Comparison of ENCODE assay signal across 8 mouse cellular contexts in genomic region chr2:91476251-91476661, GRCm38 (mm10). TPM values are rescaled to one million over a fixed set of nuclear protein-coding genes. Genes with fewer than 3 reads are reported as not detected.
DNase-seq lines count a peak whose midpoint lies in the region; ATAC-seq and TF ChIP-seq lines count a peak whose summit lies in the region.

No protein-coding gene starts in this region.

- DNase-seq in forebrain, embryonic 10.5 days (ENCODE audit: extremely low spot score, low spot score) = no peak
- DNase-seq in ovary, postnatal 14 days (ENCODE audit: low spot score) = peak; percentile 30
- no peak for DNase-seq in ovary, adult 18-20 months (ENCODE audit: low spot score)
- no peak for DNase-seq in stomach, postnatal 0 days (ENCODE audit: low spot score)
- no peak for DNase-seq in thymus, adult 18-20 months
- DNase-seq in frontal cortex, postnatal 25 days (ENCODE audit: low spot score in 2 of 2) = no peak

- 91% methylated on average over 17 of the region's 17 CpGs for WGBS in forebrain, embryonic 10.5 days
- WGBS in forebrain, embryonic 16.5 days = 75% methylated on average over 17 of the region's 17 CpGs
- 43% methylated on average over 17 of the region's 17 CpGs for WGBS in heart, embryonic 16.5 days
- 53% methylated on average over 17 of the region's 17 CpGs for WGBS in stomach, postnatal 0 days

- peak overlapping the region; percentile 35; the same call in 1 of the 2 replicates for H3K27ac ChIP-seq in forebrain, embryonic 10.5 days
- no peak overlapping the region for H3K27ac ChIP-seq in forebrain, embryonic 16.5 days (ENCODE audit: low read length)
- H3K27ac ChIP-seq in heart, embryonic 16.5 days (ENCODE audit: low read length) = peak overlapping the region; percentile 24
- H3K27ac ChIP-seq in stomach, postnatal 0 days (replicated peaks) = no peak overlapping the region

- no peaks in the 10 kb centered on the region for H3K4me1 ChIP-seq in forebrain, embryonic 10.5 days
- 0 out of 2 replicates have a peak, but pooled peaks cover 3% of the 10 kb centered on the region for H3K4me1 ChIP-seq in forebrain, embryonic 16.5 days (replicated peaks; ENCODE audit: control insufficient read depth, insufficient read depth, low read length)
- peaks cover 12% of the 10 kb centered on the region for H3K4me1 ChIP-seq in heart, embryonic 16.5 days (ENCODE audit: control insufficient read depth, insufficient read depth, low read length)
- H3K4me1 ChIP-seq in stomach, postnatal 0 days (replicated peaks; ENCODE audit: control insufficient read depth, insufficient read depth) = no peaks in the 10 kb centered on the region

- TF ChIP-seq CTCF in stomach, postnatal 0 days (IDR thresholded peaks at IDR 0.05; ENCODE audit: low read depth) = no peak

- no peak overlapping the region for H3K9ac ChIP-seq in forebrain, embryonic 16.5 days (replicated peaks; ENCODE audit: low read depth, low read length)
- H3K9ac ChIP-seq in heart, embryonic 16.5 days (ENCODE audit: low read length) = peak overlapping the region; percentile 21; the same call in 1 of the 2 replicates
- peak overlapping the region; percentile 13; the same call in 1 of the 2 replicates for H3K9ac ChIP-seq in stomach, postnatal 0 days (ENCODE audit: low read length)

- no peak for TF ChIP-seq EP300 in stomach, postnatal 0 days (optimal IDR thresholded peaks at IDR 0.05)

- no peak overlapping the region for H3K4me3 ChIP-seq in forebrain, embryonic 10.5 days
- H3K4me3 ChIP-seq in forebrain, embryonic 16.5 days (replicated peaks; ENCODE audit: low read length) = no peak overlapping the region
- no peak overlapping the region for H3K4me3 ChIP-seq in heart, embryonic 16.5 days (ENCODE audit: low read length)
- H3K4me3 ChIP-seq in stomach, postnatal 0 days (ENCODE audit: low read depth, low read length) = no peak overlapping the region

- peaks cover 99% of the 10 kb centered on the region for H3K36me3 ChIP-seq in forebrain, embryonic 10.5 days (replicated peaks)
- no peaks in the 10 kb centered on the region for H3K36me3 ChIP-seq in forebrain, embryonic 16.5 days (ENCODE audit: control insufficient read depth, insufficient read depth)
- peaks cover 19% of the 10 kb centered on the region for H3K36me3 ChIP-seq in heart, embryonic 16.5 days (ENCODE audit: control insufficient read depth, insufficient read depth)
- peaks cover 15% of the 10 kb centered on the region for H3K36me3 ChIP-seq in stomach, postnatal 0 days (ENCODE audit: control insufficient read depth, insufficient read depth, low read length)

- no peak overlapping the region for H3K4me2 ChIP-seq in forebrain, embryonic 16.5 days (ENCODE audit: low read length)
- H3K4me2 ChIP-seq in heart, embryonic 16.5 days (ENCODE audit: low read depth, low read length) = peak overlapping the region; percentile 23; the same call in 1 of the 2 replicates
- H3K4me2 ChIP-seq in stomach, postnatal 0 days (replicated peaks; ENCODE audit: low read depth) = no peak overlapping the region

- H3K27me3 ChIP-seq in forebrain, embryonic 10.5 days (ENCODE audit: poor library complexity, severe bottlenecking) = no peaks in the 10 kb centered on the region
- no peaks in the 10 kb centered on the region for H3K27me3 ChIP-seq in forebrain, embryonic 16.5 days (replicated peaks; ENCODE audit: control insufficient read depth, insufficient read depth, low read length)
- no peaks in the 10 kb centered on the region for H3K27me3 ChIP-seq in heart, embryonic 16.5 days (ENCODE audit: control insufficient read depth, insufficient read depth, low read length)
- no peaks in the 10 kb centered on the region for H3K27me3 ChIP-seq in stomach, postnatal 0 days (ENCODE audit: control insufficient read depth, insufficient read depth, low read length)

- ATAC-seq in forebrain, embryonic 16.5 days = no peak
- 0 out of 2 replicates have a peak, but pooled peaks have one; percentile 37 for ATAC-seq in heart, embryonic 16.5 days (replicated peaks; ENCODE audit: extremely low read depth, insufficient read depth, low FRiP score)
- ATAC-seq in stomach, postnatal 0 days (ENCODE audit: low FRiP score, low TSS enrichment) = no peak; the same call in 1 of the 2 replicates

- H3K9me3 ChIP-seq in forebrain, embryonic 10.5 days = no peaks in the 10 kb centered on the region
- no peaks in the 10 kb centered on the region for H3K9me3 ChIP-seq in forebrain, embryonic 16.5 days (ENCODE audit: control insufficient read depth, low read length)
- no peaks in the 10 kb centered on the region for H3K9me3 ChIP-seq in heart, embryonic 16.5 days (replicated peaks; ENCODE audit: control insufficient read depth, low read length)
- H3K9me3 ChIP-seq in stomach, postnatal 0 days (ENCODE audit: control insufficient read depth, low read length) = no peaks in the 10 kb centered on the region

RNA-seq across cellular contexts. Expression of gene Lrp4, which starts 18.9 kb away (rescaled TPM):
- polyA plus RNA-seq in forebrain, embryonic 10.5 days (2016; fragmentation: Nextera tagmentation; extraction: Ambion mirVana) = 10.6 and 11.3 TPM in 2 replicates
- 4.5 and 5.9 TPM in 2 replicates for polyA plus RNA-seq in forebrain, embryonic 16.5 days (2015; fragmentation: Nextera tagmentation; extraction: Ambion mirVana)
- 3.9 and 4.5 TPM in 2 replicates for polyA plus RNA-seq in heart, embryonic 16.5 days (2015; fragmentation: Nextera tagmentation; extraction: Ambion mirVana)
- 3.0 and 3.4 TPM in 2 replicates for polyA plus RNA-seq in stomach, postnatal 0 days (2015; fragmentation: Nextera tagmentation; extraction: Ambion mirVana)

RNA-seq across cellular contexts. Expression of gene 1110051M20Rik, which starts 31.8 kb away (rescaled TPM):
- 95.7 and 100 TPM in 2 replicates for polyA plus RNA-seq in forebrain, embryonic 10.5 days (2016; fragmentation: Nextera tagmentation; extraction: Ambion mirVana)
- 163 and 187 TPM in 2 replicates for polyA plus RNA-seq in forebrain, embryonic 16.5 days (2015; fragmentation: Nextera tagmentation; extraction: Ambion mirVana)
- 42.9 and 46.0 TPM in 2 replicates for polyA plus RNA-seq in heart, embryonic 16.5 days (2015; fragmentation: Nextera tagmentation; extraction: Ambion mirVana)
- polyA plus RNA-seq in stomach, postnatal 0 days (2015; fragmentation: Nextera tagmentation; extraction: Ambion mirVana) = 19.1 and 20.3 TPM in 2 replicates

RNA-seq across cellular contexts. Expression of gene Ckap5, which starts 50.3 kb away (rescaled TPM):
- 150 and 154 TPM in 2 replicates for polyA plus RNA-seq in forebrain, embryonic 10.5 days (2016; fragmentation: Nextera tagmentation; extraction: Ambion mirVana)
- polyA plus RNA-seq in forebrain, embryonic 16.5 days (2015; fragmentation: Nextera tagmentation; extraction: Ambion mirVana) = 133 and 141 TPM in 2 replicates
- polyA plus RNA-seq in heart, embryonic 16.5 days (2015; fragmentation: Nextera tagmentation; extraction: Ambion mirVana) = 61.1 and 63.6 TPM in 2 replicates
- 19.4 and 30.8 TPM in 2 replicates for polyA plus RNA-seq in stomach, postnatal 0 days (2015; fragmentation: Nextera tagmentation; extraction: Ambion mirVana)

Comparison
In these comparisons a context has a peak if more than half of its experiments do, and no peak if none do; other contexts are left out.
1. H3K27ac ChIP-seq: peak in forebrain, embryonic 10.5 days (single experiment) and heart, embryonic 16.5 days (single experiment); none in forebrain, embryonic 16.5 days (single experiment) and stomach, postnatal 0 days (single experiment).